ENCODE assay signal across 9 mouse cellular contexts in the genomic region with DNA sequence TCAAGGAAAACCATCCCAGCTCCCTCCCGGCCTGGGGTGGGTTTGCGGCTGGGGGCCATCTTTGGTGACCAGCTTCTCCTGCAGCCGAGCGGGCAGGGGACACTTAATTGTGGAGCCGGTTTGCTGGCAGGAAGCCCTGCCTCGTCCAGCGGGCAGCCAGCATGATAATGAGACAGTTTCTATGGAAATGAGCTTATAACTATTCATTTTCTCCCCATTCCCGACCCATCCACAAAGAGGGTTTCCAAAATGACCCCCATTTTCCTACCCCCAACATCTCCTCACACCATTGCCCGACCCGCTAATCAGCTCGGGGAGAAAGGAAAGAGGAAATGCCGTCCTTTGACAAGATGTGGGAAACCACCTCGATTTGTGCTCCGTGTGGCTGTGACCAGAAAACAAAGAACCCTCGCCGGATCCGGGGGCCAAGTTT.
DNase-seq lines count a peak whose midpoint lies in the region; ATAC-seq lines count a peak whose summit lies in the region.
"Had no signal": no experiment of that assay in that cellular context is flagged by ENCODE, and none has a peak within 500 bp of the region (broad histone marks: within the 10 kb centered on the region; RNA-seq: fewer than 3 reads in every experiment).

No protein-coding gene starts in this region.

- WGBS in heart, embryonic 12.5 days, result 36% methylated on average over 17 of the region's 17 CpGs
- 21% methylated on average over 17 of the region's 17 CpGs for WGBS in embryonic facial prominence, embryonic 10.5 days
- 7% methylated on average over 17 of the region's 17 CpGs for WGBS in midbrain, embryonic 13.5 days

- H3K9me3 ChIP-seq in heart, embryonic 12.5 days (replicated peaks), result no peaks in the 10 kb centered on the region
- H3K9me3 ChIP-seq in embryonic facial prominence, embryonic 10.5 days, result no peaks in the 10 kb centered on the region
- no peaks in the 10 kb centered on the region for H3K9me3 ChIP-seq in midbrain, embryonic 13.5 days

- H3K4me1 ChIP-seq in heart, embryonic 12.5 days (replicated peaks), result peaks cover 62% of the 10 kb centered on the region
- H3K4me1 ChIP-seq in embryonic facial prominence, embryonic 10.5 days, result peaks cover 81% of the 10 kb centered on the region
- peaks cover 64% of the 10 kb centered on the region for H3K4me1 ChIP-seq in midbrain, embryonic 13.5 days (replicated peaks)

- no peak overlapping the region for H3K9ac ChIP-seq in heart, embryonic 12.5 days
- H3K9ac ChIP-seq in midbrain, embryonic 13.5 days (replicated peaks), result peak overlapping the region; percentile 46; the same call in 1 of the 2 replicates

- intact Hi-C loops in heart, postnatal 25 days (cut with DNase I), result no loop called here
- intact Hi-C loops in heart, postnatal 14 days (cut with DNase I), result no loop called here

- H3K36me3 ChIP-seq in heart, embryonic 12.5 days, result no peaks in the 10 kb centered on the region
- H3K36me3 ChIP-seq in embryonic facial prominence, embryonic 10.5 days (replicated peaks), result no peaks in the 10 kb centered on the region
- no peaks in the 10 kb centered on the region for H3K36me3 ChIP-seq in midbrain, embryonic 13.5 days

- no peak overlapping the region for H3K4me3 ChIP-seq in heart, embryonic 12.5 days
- H3K4me3 ChIP-seq in embryonic facial prominence, embryonic 10.5 days, result peak overlapping the region; percentile 17; the same call in 1 of the 2 replicates
- H3K4me3 ChIP-seq in midbrain, embryonic 13.5 days (replicated peaks), result 0 out of 2 replicates have a peak overlapping the region, but pooled peaks have one; percentile 1
- H3K4me3 ChIP-seq: erythroblast, embryonic 14.5 days had no signal

- no peak for ATAC-seq in heart, embryonic 12.5 days (ENCODE audit: insufficient number of reproducible peaks, low FRiP score)
- peak; percentile 63 for ATAC-seq in midbrain, embryonic 13.5 days

- H3K4me2 ChIP-seq in heart, embryonic 12.5 days, result peak overlapping the region; percentile 46
- peak overlapping the region; percentile 44 for H3K4me2 ChIP-seq in midbrain, embryonic 13.5 days (replicated peaks)

- H3K27me3 ChIP-seq in heart, embryonic 12.5 days (replicated peaks), result no peaks in the 10 kb centered on the region; the same call in 1 of the 2 replicates
- H3K27me3 ChIP-seq in embryonic facial prominence, embryonic 10.5 days (replicated peaks; ENCODE audit: low read depth, poor library complexity, severe bottlenecking), result peaks cover 84% of the 10 kb centered on the region
- peaks cover 55% of the 10 kb centered on the region for H3K27me3 ChIP-seq in midbrain, embryonic 13.5 days

- H3K27ac ChIP-seq in heart, embryonic 12.5 days (ENCODE audit: poor library complexity, severe bottlenecking), result no peak overlapping the region
- peak overlapping the region; percentile 42 for H3K27ac ChIP-seq in embryonic facial prominence, embryonic 10.5 days (replicated peaks)
- H3K27ac ChIP-seq in midbrain, embryonic 13.5 days, result peak overlapping the region; percentile 77

- no peak for DNase-seq in heart, postnatal 25 days (ENCODE audit: low spot score)
- DNase-seq in embryonic facial prominence, embryonic 10.5 days (ENCODE audit: low spot score), result no peak
- peak; percentile 40 to 54 for DNase-seq in heart, postnatal 14 days
- peak; percentile 52 to 64 for DNase-seq in layer of hippocampus, postnatal 36 days
- no peak for DNase-seq in MN1 (ENCODE audit: low spot score)
- no peak for DNase-seq in spleen, adult 18-20 months

Comparison
In these comparisons a context has a peak if more than half of its experiments do, and no peak if none do; other contexts are left out.
1. DNase-seq: peak in heart, postnatal 14 days (2 of 2) and layer of hippocampus, postnatal 36 days (2 of 2); none in heart, postnatal 25 days (single experiment), embryonic facial prominence, embryonic 10.5 days (single experiment), MN1 (single experiment) and spleen, adult 18-20 months (0 of 2).